Mouse (Mus musculus) G1E (cell line): ENCODE measurements around the gene Nup210.

Source experiments
- CTCF ChIP-seq: IDR thresholded peaks from 2 replicates; pipeline ENCODE4 v1.5.1; 2012; ENCODE audit warnings: low read depth, low read length, inconsistent platforms, mixed read lengths
- GATA1 ChIP-seq: IDR thresholded peaks from 2 replicates; pipeline ENCODE4 v1.6.1; 2012; ENCODE audit warnings: borderline replicate concordance, low read length, inconsistent platforms, mixed read lengths

GRCm38 (mm10) chr6:91139846-91140245 is 23.2 kb upstream of the Nup210 start:
- peak; percentile 57; the same call in 1 of the 2 replicates for TF ChIP-seq CTCF
- no peak for TF ChIP-seq GATA1
